Mouse (Mus musculus) embryonic facial prominence, embryonic 12.5 days (tissue): ENCODE data around the gene Tdpoz4. TPM values are rescaled to one million over a fixed set of nuclear protein-coding genes. Genes with fewer than 3 reads are reported as not detected.
"Not testable (repeated sequence)": the region's sequence is repeated elsewhere in the genome, so short reads cannot be mapped to it uniquely, and the experiment has no call there.

Experiments
- ATAC-seq: fragments of 200-750 bp; cut with Nextera tagmentation; 2 replicates; pipeline ENCODE4 v1.8.0; 2017; ENCODE audit not compliant: insufficient number of reproducible peaks, insufficient read depth, low FRiP score, low TSS enrichment
- H3K27ac ChIP-seq: fragments of 300-500 bp; sonication (generic); 2 replicates; pipeline ENCODE4 v1.5.1; 2016; ENCODE audit warnings: mild to moderate bottlenecking
- H3K27me3 ChIP-seq: fragments of 300-500 bp; sonication (generic); 2 replicates; pipeline ENCODE4 v1.6.1; 2016; ENCODE audit warnings: mild to moderate bottlenecking, moderate library complexity
- H3K36me3 ChIP-seq: fragments of 300-500 bp; sonication (generic); 2 replicates; pipeline ENCODE4 v1.6.1; 2016; ENCODE audit warnings: mild to moderate bottlenecking
- H3K4me1 ChIP-seq: fragments of 300-500 bp; sonication (generic); 2 replicates; pipeline ENCODE4 v1.6.1; 2016
- H3K4me2 ChIP-seq: fragments of 300-500 bp; sonication (generic); replicated peaks from 2 replicates; pipeline ENCODE4 v1.6.1; 2016; ENCODE audit warnings: mild to moderate bottlenecking, moderate library complexity
- H3K4me3 ChIP-seq: fragments of 300-500 bp; sonication (generic); 2 replicates; pipeline ENCODE4 v1.5.1; 2016; ENCODE audit warnings: mild to moderate bottlenecking
- H3K9ac ChIP-seq: fragments of 300-500 bp; sonication (generic); 2 replicates; pipeline ENCODE4 v1.6.1; 2016; ENCODE audit warnings: mild to moderate bottlenecking, moderate library complexity
- H3K9me3 ChIP-seq: fragments of 300-500 bp; sonication (generic); 2 replicates; pipeline ENCODE4 v1.6.1; 2016; ENCODE audit warnings: mild to moderate bottlenecking, moderate library complexity
- WGBS: fragments of 180-500 bp; shearing (Covaris S2); methylation state at CpG from one replicate; pipeline ENCODE4 v1.1.7; 2016; 5-methylcytosine and 5-hydroxymethylcytosine counted together
- polyA plus RNA-seq: library from polyadenylated mRNA; unstranded; fragments of >200 nt; fragmentation: Nextera tagmentation; extraction: Ambion mirVana; gene quantifications from 2 replicates; pipeline ENCODE4 v1.2.1, GENCODE M21; 2016

Gene Tdpoz4
- polyA plus RNA-seq = not detected in 2 replicates

GRCm38 (mm10) chr3:93796098-93796497 is at the start of gene Tdpoz4:
Gene Tdpoz4, plus strand, starts transcription at chr3:93796398.
- not testable (repeated sequence) for H3K4me3 ChIP-seq

GRCm38 (mm10) chr3:93754022-93754421 is 42.2 kb upstream of the Tdpoz4 start:
- not testable (repeated sequence) for H3K27ac ChIP-seq, H3K4me2 ChIP-seq, H3K4me1 ChIP-seq, H3K9ac ChIP-seq, H3K4me3 ChIP-seq, H3K27me3 ChIP-seq, H3K36me3 ChIP-seq, ATAC-seq, H3K9me3 ChIP-seq
- WGBS = 89% methylated on average over 18 of the region's 18 CpGs

More at GRCm38 (mm10) chr3:93796098-93796497, at the start of gene Tdpoz4:
- H3K27ac ChIP-seq, H3K36me3 ChIP-seq, ATAC-seq, H3K9ac ChIP-seq, H3K27me3 ChIP-seq, H3K9me3 ChIP-seq, H3K4me2 ChIP-seq, H3K4me1 ChIP-seq: not testable (repeated sequence)

- H3K9me3 ChIP-seq, H3K4me3 ChIP-seq, H3K36me3 ChIP-seq, H3K9ac ChIP-seq, H3K4me2 ChIP-seq, H3K27ac ChIP-seq, ATAC-seq, H3K27me3 ChIP-seq, H3K4me1 ChIP-seq: not testable (repeated sequence)
- 72% methylated on average over 1 of the region's 1 CpGs for WGBS
These were observed 23.5 kb upstream of the Tdpoz4 start, which contains the start of gene Gm5773 for GRCm38 (mm10) chr3:93772700-93773099. Gene Gm5773, plus strand, starts transcription at chr3:93773000.

GRCm38 (mm10) chr3:93813341-93813740 is 17.1 kb downstream of the Tdpoz4 start:
- H3K9me3 ChIP-seq, H3K4me1 ChIP-seq, H3K27ac ChIP-seq, H3K9ac ChIP-seq, H3K4me3 ChIP-seq, H3K36me3 ChIP-seq, H3K27me3 ChIP-seq, ATAC-seq, H3K4me2 ChIP-seq: not testable (repeated sequence)

- H3K9me3 ChIP-seq, H3K27ac ChIP-seq, H3K36me3 ChIP-seq, ATAC-seq, H3K9ac ChIP-seq, H3K4me1 ChIP-seq, H3K27me3 ChIP-seq, H3K4me3 ChIP-seq, H3K4me2 ChIP-seq: not testable (repeated sequence)
- WGBS = 84% methylated on average over 1 of the region's 1 CpGs
These were observed 29.5 kb downstream of the Tdpoz4 start, which contains the start of gene Tdpoz3 for GRCm38 (mm10) chr3:93825720-93826119. Gene Tdpoz3, plus strand, starts transcription at chr3:93826020.

Other genes starting within 250 kb of the Tdpoz4 start
- 379 and 392 TPM in 2 replicates for gene S100a10, start 241.3 kb upstream of the Tdpoz4 start, polyA plus RNA-seq
- gene Tdpoz2, start 143.7 kb upstream of the Tdpoz4 start, polyA plus RNA-seq = not detected in 2 replicates
- gene Tdpoz1, start 120.1 kb upstream of the Tdpoz4 start, polyA plus RNA-seq = not detected in 2 replicates
- gene Gm37596, start 103.3 kb upstream of the Tdpoz4 start, polyA plus RNA-seq = not detected in 2 replicates
- gene Gm5773, start 23.4 kb upstream of the Tdpoz4 start, polyA plus RNA-seq = not detected in 2 replicates
- gene Tdpoz3, start 29.6 kb downstream of the Tdpoz4 start, polyA plus RNA-seq = not detected in 2 replicates
- not detected in 2 replicates for gene Gm9117, start 147.1 kb downstream of the Tdpoz4 start, polyA plus RNA-seq
- gene Tdpoz5, start 164.9 kb downstream of the Tdpoz4 start, polyA plus RNA-seq = not detected in 2 replicates